Comparison of ENCODE assay signal across 7 mouse cellular contexts in genomic region chr7:49428947-49429346, GRCm38 (mm10).
DNase-seq lines count a peak whose midpoint lies in the region; ATAC-seq and TF ChIP-seq lines count a peak whose summit lies in the region.

No protein-coding gene starts in this region.

- no peaks in the 10 kb centered on the region for H3K27me3 ChIP-seq in neural tube, embryonic 11.5 days (ENCODE audit: control insufficient read depth, insufficient read depth, low read length)
- H3K27me3 ChIP-seq in forebrain, embryonic 16.5 days (replicated peaks; ENCODE audit: control insufficient read depth, insufficient read depth, low read length), result no peaks in the 10 kb centered on the region
- H3K27me3 ChIP-seq in liver, postnatal 0 days (ENCODE audit: insufficient read depth, low read length), result no peaks in the 10 kb centered on the region

- no peak for DNase-seq in neural tube, embryonic 11.5 days (ENCODE audit: low spot score)
- no peak for DNase-seq in neural tube, embryonic 10.5 days (ENCODE audit: extremely low spot score, low spot score)
- DNase-seq in liver, postnatal 0 days, result peak; percentile 27
- DNase-seq in right cerebral cortex, postnatal 36 days (ENCODE audit: low spot score in 2 of 2), result no peak
- no peak for DNase-seq in layer of hippocampus, adult 11-12 months (ENCODE audit: low spot score)
- DNase-seq in layer of hippocampus, postnatal 10 days (ENCODE audit: low spot score in 2 of 2), result no peak

- no peaks in the 10 kb centered on the region for H3K4me1 ChIP-seq in neural tube, embryonic 11.5 days (ENCODE audit: control insufficient read depth, insufficient read depth, low read length)
- H3K4me1 ChIP-seq in forebrain, embryonic 16.5 days (replicated peaks; ENCODE audit: control insufficient read depth, insufficient read depth, low read length), result peaks cover 5% of the 10 kb centered on the region; the same call in 1 of the 2 replicates
- no peaks in the 10 kb centered on the region for H3K4me1 ChIP-seq in liver, postnatal 0 days (ENCODE audit: insufficient read depth)

- H3K4me2 ChIP-seq in neural tube, embryonic 11.5 days (ENCODE audit: low read depth), result no peak overlapping the region
- H3K4me2 ChIP-seq in forebrain, embryonic 16.5 days (ENCODE audit: low read length), result no peak overlapping the region
- H3K4me2 ChIP-seq in liver, postnatal 0 days (ENCODE audit: low read depth, low read length), result no peak overlapping the region

- TF ChIP-seq EP300 in liver, postnatal 0 days (IDR thresholded peaks at IDR 0.05; ENCODE audit: low read depth), result no peak

- TF ChIP-seq CTCF in liver, postnatal 0 days (IDR thresholded peaks at IDR 0.05; ENCODE audit: low read depth), result no peak

- no peak overlapping the region for H3K27ac ChIP-seq in neural tube, embryonic 11.5 days (ENCODE audit: low read depth, low read length)
- no peak overlapping the region for H3K27ac ChIP-seq in forebrain, embryonic 16.5 days (ENCODE audit: low read length)
- no peak overlapping the region for H3K27ac ChIP-seq in liver, postnatal 0 days (ENCODE audit: low read depth)

- H3K9ac ChIP-seq in neural tube, embryonic 11.5 days (ENCODE audit: low read length), result no peak overlapping the region
- no peak overlapping the region for H3K9ac ChIP-seq in forebrain, embryonic 16.5 days (replicated peaks; ENCODE audit: low read depth, low read length)
- H3K9ac ChIP-seq in liver, postnatal 0 days (replicated peaks), result no peak overlapping the region

- ATAC-seq in neural tube, embryonic 11.5 days (ENCODE audit: insufficient read depth, low FRiP score, low TSS enrichment), result peak; percentile 83
- ATAC-seq in forebrain, embryonic 16.5 days, result peak; percentile 79
- ATAC-seq in liver, postnatal 0 days, result peak; percentile 94

- 76% methylated on average over 5 of the region's 5 CpGs for WGBS in neural tube, embryonic 11.5 days
- WGBS in forebrain, embryonic 16.5 days, result 63% methylated on average over 5 of the region's 5 CpGs
- WGBS in liver, postnatal 0 days (ENCODE audit: insufficient replicate concordance), result 69% methylated on average over 5 of the region's 5 CpGs

- H3K4me3 ChIP-seq in neural tube, embryonic 11.5 days (ENCODE audit: low read depth, low read length), result no peak overlapping the region
- H3K4me3 ChIP-seq in forebrain, embryonic 16.5 days (replicated peaks; ENCODE audit: low read length), result no peak overlapping the region
- H3K4me3 ChIP-seq in liver, postnatal 0 days (ENCODE audit: low read depth, low read length), result no peak overlapping the region

- H3K36me3 ChIP-seq in neural tube, embryonic 11.5 days (ENCODE audit: control insufficient read depth, insufficient read depth, low read length), result no peaks in the 10 kb centered on the region
- no peaks in the 10 kb centered on the region for H3K36me3 ChIP-seq in forebrain, embryonic 16.5 days (ENCODE audit: control insufficient read depth, insufficient read depth)
- no peaks in the 10 kb centered on the region; the same call in 1 of the 2 replicates for H3K36me3 ChIP-seq in liver, postnatal 0 days (replicated peaks; ENCODE audit: insufficient read depth, low read length)

- H3K9me3 ChIP-seq in neural tube, embryonic 11.5 days (ENCODE audit: control insufficient read depth, low read length), result no peaks in the 10 kb centered on the region
- H3K9me3 ChIP-seq in forebrain, embryonic 16.5 days (ENCODE audit: control insufficient read depth, low read length), result no peaks in the 10 kb centered on the region
- H3K9me3 ChIP-seq in liver, postnatal 0 days (ENCODE audit: low read length), result no peaks in the 10 kb centered on the region
